Mouse (Mus musculus): ENCODE results near the gene Gm10300. TPM values are rescaled to one million over a fixed set of nuclear protein-coding genes. Genes with fewer than 3 reads are reported as not detected.
A peak's percentile ranks its signal among the peaks of the same experiment; 100 is the strongest.

Gm10300 gene
- polyA plus RNA-seq, 1 experiment from 2014 or later = 0.18 TPM

DNA sequence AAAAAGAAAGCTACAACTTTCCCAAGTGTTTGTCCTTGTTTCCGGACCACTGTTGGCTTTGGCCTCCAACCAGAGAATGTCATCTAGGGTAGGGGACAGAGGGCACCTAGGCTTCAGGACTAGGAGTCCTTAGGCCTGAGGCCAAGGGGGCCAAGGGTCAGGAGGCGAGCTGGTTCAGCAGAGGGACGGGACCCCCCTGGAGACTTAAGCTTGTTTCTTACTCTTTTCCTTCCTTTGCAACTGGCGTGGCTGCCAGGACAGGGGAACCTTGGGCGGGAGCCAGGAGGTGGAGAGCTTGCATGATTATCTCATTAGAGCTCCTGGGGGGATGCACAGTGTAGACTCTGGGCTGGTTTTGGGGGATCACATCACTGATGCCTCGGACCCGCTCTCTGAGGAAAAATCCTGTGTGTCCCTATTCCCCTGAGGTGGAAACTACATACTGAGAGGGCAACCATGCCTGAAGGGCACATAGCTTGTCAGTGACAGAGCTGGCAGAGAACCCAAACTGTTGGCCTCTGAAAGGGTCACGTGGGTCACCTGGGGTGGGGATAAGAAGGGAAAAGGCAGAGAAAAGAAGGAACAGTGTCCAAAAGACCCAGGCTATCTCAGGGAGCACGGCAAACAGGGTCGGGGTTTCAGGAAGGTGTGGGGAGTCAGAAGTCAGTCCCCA lies 8.3 kb upstream of the Gm10300 start:
- ATAC-seq (peak; percentile 72), DNase-seq (peak; percentile 75)
- Histone ChIP-seq H3K36me3 (replicated peaks; ENCODE audit: insufficient read depth, low read length) (peaks cover 74% of the 10 kb centered on the region), H3K27me3 (ENCODE audit: insufficient read depth, low read length) (no peaks in the 10 kb centered on the region), H3K4me1 (ENCODE audit: insufficient read depth) (peaks cover 80% of the 10 kb centered on the region), H3K27ac (ENCODE audit: low read depth) (peak overlapping the region; percentile 90), H3K9me3 (ENCODE audit: low read length) (no peaks in the 10 kb centered on the region), H3K4me3 (ENCODE audit: low read depth, low read length) (peak overlapping the region; percentile 15; the same call in 1 of the 2 replicates), H3K9ac (replicated peaks) (peak overlapping the region; percentile 56), H3K4me2 (ENCODE audit: low read depth, low read length) (peak overlapping the region; percentile 85)
- 58% methylated on average over 10 of the region's 10 CpGs for WGBS (ENCODE audit: insufficient replicate concordance)
- TF ChIP-seq CTCF (IDR thresholded peaks at IDR 0.05; ENCODE audit: low read depth) = no peak
- TF ChIP-seq EP300 (IDR thresholded peaks at IDR 0.05; ENCODE audit: low read depth) = peak; percentile 69

- DNase-seq = no peak
- Histone ChIP-seq H3K4me1 (ENCODE audit: insufficient read depth) (peaks cover 78% of the 10 kb centered on the region), H3K4me3 (ENCODE audit: low read depth, low read length) (peak overlapping the region; percentile 11; the same call in 1 of the 2 replicates), H3K9ac (replicated peaks) (peak overlapping the region; percentile 56), H3K36me3 (replicated peaks; ENCODE audit: insufficient read depth, low read length) (peaks cover 77% of the 10 kb centered on the region), H3K9me3 (ENCODE audit: low read length) (no peaks in the 10 kb centered on the region), H3K27me3 (ENCODE audit: insufficient read depth, low read length) (no peaks in the 10 kb centered on the region), H3K4me2 (ENCODE audit: low read depth, low read length) (peak overlapping the region; percentile 85), H3K27ac (ENCODE audit: low read depth) (peak overlapping the region; percentile 90)
- peak; percentile 20 for ATAC-seq
- WGBS (ENCODE audit: insufficient replicate concordance) = 73% methylated on average over 14 of the region's 14 CpGs
- TF ChIP-seq CTCF (IDR thresholded peaks at IDR 0.05; ENCODE audit: low read depth) (no peak), EP300 (IDR thresholded peaks at IDR 0.05; ENCODE audit: low read depth) (no peak; the same call in 1 of the 2 replicates)
Measured at GRCm38 (mm10) chr4:132067112-132067937, 7.2 kb upstream of the Gm10300 start.

DNA sequence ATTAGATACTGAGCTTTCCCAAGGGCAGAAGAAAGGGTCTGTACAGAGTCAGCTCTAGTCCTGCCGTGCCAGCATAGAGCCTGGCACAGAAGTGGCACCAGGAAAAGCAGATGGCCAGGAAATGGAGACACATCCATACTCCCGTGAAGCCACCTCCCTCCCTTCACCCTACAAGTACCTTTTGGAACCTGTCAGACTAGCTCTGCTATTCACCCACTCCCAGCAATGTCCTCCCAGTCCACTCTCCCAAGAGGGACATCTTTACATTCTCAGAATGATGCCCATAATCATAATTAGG lies 6.6 kb upstream of the Gm10300 start:
- DNase-seq = no peak
- H3K9me3 ChIP-seq (ENCODE audit: low read length) = no peaks in the 10 kb centered on the region
- 56% methylated on average over 2 of the region's 2 CpGs for WGBS (ENCODE audit: insufficient replicate concordance)
- no peak for ATAC-seq
- H3K4me2 ChIP-seq (ENCODE audit: low read depth, low read length) = peak overlapping the region; percentile 85
- no peak for TF ChIP-seq CTCF (IDR thresholded peaks at IDR 0.05; ENCODE audit: low read depth)
- TF ChIP-seq EP300 (IDR thresholded peaks at IDR 0.05; ENCODE audit: low read depth) = no peak
- peak overlapping the region; percentile 11; the same call in 1 of the 2 replicates for H3K4me3 ChIP-seq (ENCODE audit: low read depth, low read length)
- H3K27ac ChIP-seq (ENCODE audit: low read depth) = peak overlapping the region; percentile 90
- peak overlapping the region; percentile 56 for H3K9ac ChIP-seq (replicated peaks)
- H3K27me3 ChIP-seq (ENCODE audit: insufficient read depth, low read length) = no peaks in the 10 kb centered on the region
- H3K4me1 ChIP-seq (ENCODE audit: insufficient read depth) = peaks cover 78% of the 10 kb centered on the region
- H3K36me3 ChIP-seq (replicated peaks; ENCODE audit: insufficient read depth, low read length) = peaks cover 73% of the 10 kb centered on the region

DNA sequence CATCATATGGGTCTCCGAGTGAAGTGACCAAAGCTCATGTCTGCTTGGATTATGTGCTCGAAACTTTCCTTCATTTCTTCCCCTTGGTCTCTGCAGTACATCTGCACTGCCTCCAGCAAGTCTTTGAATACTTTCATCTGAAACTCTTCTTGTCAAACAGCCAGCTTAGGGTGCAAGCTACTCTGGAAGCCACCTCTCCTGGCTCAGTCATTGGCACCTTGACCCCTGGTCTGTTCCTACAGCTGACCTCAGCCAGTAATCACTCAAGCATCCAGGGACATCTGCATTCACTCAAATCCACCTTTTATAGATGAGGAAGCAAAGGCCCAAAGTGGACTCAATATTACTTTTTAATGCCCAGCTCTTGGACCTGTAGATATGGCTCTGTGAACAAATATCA lies 2.8 kb upstream of the Gm10300 start:
- Histone ChIP-seq H3K4me3 (ENCODE audit: low read depth, low read length) (peak overlapping the region; percentile 95), H3K27ac (ENCODE audit: low read depth) (peak overlapping the region; percentile 96), H3K36me3 (replicated peaks; ENCODE audit: insufficient read depth, low read length) (peaks cover 48% of the 10 kb centered on the region), H3K4me1 (ENCODE audit: insufficient read depth) (peaks cover 62% of the 10 kb centered on the region), H3K9ac (replicated peaks) (peak overlapping the region; percentile 97), H3K4me2 (ENCODE audit: low read depth, low read length) (peak overlapping the region; percentile 85), H3K27me3 (ENCODE audit: insufficient read depth, low read length) (no peaks in the 10 kb centered on the region), H3K9me3 (ENCODE audit: low read length) (no peaks in the 10 kb centered on the region)
- no peak for DNase-seq
- no peak for ATAC-seq
- 88% methylated on average over 2 of the region's 2 CpGs for WGBS (ENCODE audit: insufficient replicate concordance)
- TF ChIP-seq CTCF (IDR thresholded peaks at IDR 0.05; ENCODE audit: low read depth) (no peak), EP300 (IDR thresholded peaks at IDR 0.05; ENCODE audit: low read depth) (no peak; the same call in 1 of the 2 replicates)

GRCm38 (mm10) chr4:132072156-132072555 lies 2.3 kb upstream of the Gm10300 start:
- Histone ChIP-seq H3K4me3 (ENCODE audit: low read depth, low read length) (peak overlapping the region; percentile 95), H3K9me3 (ENCODE audit: low read length) (no peaks in the 10 kb centered on the region), H3K36me3 (replicated peaks; ENCODE audit: insufficient read depth, low read length) (peaks cover 43% of the 10 kb centered on the region), H3K4me1 (ENCODE audit: insufficient read depth) (peaks cover 62% of the 10 kb centered on the region), H3K27ac (ENCODE audit: low read depth) (peak overlapping the region; percentile 96), H3K9ac (replicated peaks) (peak overlapping the region; percentile 97), H3K27me3 (ENCODE audit: insufficient read depth, low read length) (no peaks in the 10 kb centered on the region), H3K4me2 (ENCODE audit: low read depth, low read length) (peak overlapping the region; percentile 85)
- 68% methylated on average over 3 of the region's 3 CpGs for WGBS (ENCODE audit: insufficient replicate concordance)
- DNase-seq (no peak), ATAC-seq (no peak)
- TF ChIP-seq EP300 (IDR thresholded peaks at IDR 0.05; ENCODE audit: low read depth) (no peak), CTCF (IDR thresholded peaks at IDR 0.05; ENCODE audit: low read depth) (no peak)

GRCm38 (mm10) chr4:132072946-132073345 lies 1.6 kb upstream of the Gm10300 start:
- WGBS (ENCODE audit: insufficient replicate concordance) = 74% methylated on average over 6 of the region's 6 CpGs
- Histone ChIP-seq H3K4me2 (ENCODE audit: low read depth, low read length) (peak overlapping the region; percentile 85), H3K4me1 (ENCODE audit: insufficient read depth) (peaks cover 61% of the 10 kb centered on the region), H3K27ac (ENCODE audit: low read depth) (peak overlapping the region; percentile 96), H3K36me3 (replicated peaks; ENCODE audit: insufficient read depth, low read length) (peaks cover 38% of the 10 kb centered on the region), H3K9me3 (ENCODE audit: low read length) (no peaks in the 10 kb centered on the region), H3K27me3 (ENCODE audit: insufficient read depth, low read length) (no peaks in the 10 kb centered on the region), H3K9ac (replicated peaks) (peak overlapping the region; percentile 97), H3K4me3 (ENCODE audit: low read depth, low read length) (peak overlapping the region; percentile 95)
- no peak for ATAC-seq
- TF ChIP-seq EP300 (IDR thresholded peaks at IDR 0.05; ENCODE audit: low read depth) (no peak), CTCF (IDR thresholded peaks at IDR 0.05; ENCODE audit: low read depth) (peak; percentile 49)
- DNase-seq = peak; percentile 59
